Mouse (Mus musculus) cerebellum, postnatal 36 days (tissue): ENCODE data around the gene Lrrc4c.

Experiments
- DNase-seq, 2 experiments: peaks; one replicate each; pipeline ENCODE4 v3.0.0; 2021 to 2022; ENCODE audit warnings: mixed read lengths in 2 of 2

The Lrrc4c gene

DNA sequence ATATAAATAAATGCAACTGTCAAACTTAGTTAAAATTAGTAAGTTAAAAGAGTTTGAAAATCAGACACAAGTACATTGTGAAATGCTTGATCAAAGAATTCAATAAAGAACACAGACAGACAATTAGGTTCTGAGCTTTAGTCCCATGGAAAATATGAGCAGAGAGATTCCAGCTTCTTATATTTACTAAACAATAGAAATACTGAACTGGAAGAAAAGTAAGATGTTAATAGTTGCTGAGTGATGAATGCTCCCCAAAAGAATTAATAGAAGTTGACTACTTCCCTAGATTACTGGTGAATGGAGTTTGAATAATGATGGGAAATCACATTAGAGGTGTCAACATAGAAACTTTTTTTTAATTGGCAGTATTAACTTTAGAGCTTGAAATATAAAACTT lies 1323.7 kb downstream of the Lrrc4c start:
- DNase-seq = no peak

DNA sequence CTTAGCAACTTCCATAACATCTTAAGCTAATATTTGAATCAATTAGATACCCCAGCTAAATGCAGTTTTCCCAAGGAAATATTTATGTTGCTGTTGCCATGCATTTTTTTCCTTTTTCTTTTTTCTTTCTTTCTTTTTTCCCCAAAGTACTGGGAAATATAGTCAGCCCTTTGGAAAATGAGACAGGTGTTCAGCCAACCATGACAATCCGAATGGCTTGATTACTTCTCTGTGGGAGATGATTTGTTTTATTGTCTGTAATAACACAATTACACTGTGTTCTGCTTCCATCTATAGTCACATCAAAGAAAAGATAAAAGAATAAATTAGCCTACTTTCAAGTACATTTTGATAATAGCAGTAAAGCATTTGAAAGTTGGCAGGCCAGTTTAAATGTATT lies 1334.7 kb downstream of the Lrrc4c start:
- DNase-seq = no peak
